Mouse (Mus musculus): Measurements from ENCODE around the gene Slc22a19. TPM values are rescaled to one million over a fixed set of nuclear protein-coding genes. Genes with fewer than 3 reads are reported as not detected.
"Not testable (repeated sequence)": the region's sequence is repeated elsewhere in the genome, so short reads cannot be mapped to it uniquely, and the experiment has no call there.

Slc22a19 gene
- not detected for total RNA-seq (2018; cell fraction: chromatin; rRNA removed)
- total RNA-seq (2018; cell fraction: cytosol; rRNA removed): not detected
- not detected for total RNA-seq (2018; cell fraction: nucleus; rRNA removed)
- not detected in 3 replicates for polyA plus RNA-seq (2018)

DNA sequence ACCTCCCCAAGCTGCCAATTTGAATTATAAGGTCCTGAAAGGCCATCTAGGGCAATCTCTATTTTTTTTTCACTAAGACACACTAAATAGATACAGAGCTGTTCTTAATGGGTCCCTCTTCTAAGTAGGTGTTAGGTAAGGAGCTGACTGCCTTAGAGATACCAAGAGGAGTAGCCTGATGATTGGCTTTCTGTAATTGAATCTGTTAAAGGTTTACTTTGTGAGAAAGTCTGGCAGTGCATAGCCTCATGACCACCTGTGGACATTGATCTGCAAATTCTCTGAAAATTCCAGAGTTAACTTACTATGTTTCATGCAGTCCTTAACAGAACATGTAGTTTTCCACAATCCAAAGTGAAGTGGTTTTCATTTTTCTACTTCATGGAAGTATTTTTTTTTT, at the start of gene Slc22a19:
Slc22a19 (minus strand) TSS at position 163 of the 400 bp plus-strand sequence.
- H3K36me3 ChIP-seq (ENCODE audit: inconsistent target): no peaks in the 10 kb centered on the region
- H3K4me3 ChIP-seq (ENCODE audit: inconsistent target): no peak within 1 kb of the TSS
- no peak within 1 kb of the TSS for H3K27ac ChIP-seq
- no peaks in the 10 kb centered on the region for H3K79me2 ChIP-seq (ENCODE audit: inconsistent target)

DNA sequence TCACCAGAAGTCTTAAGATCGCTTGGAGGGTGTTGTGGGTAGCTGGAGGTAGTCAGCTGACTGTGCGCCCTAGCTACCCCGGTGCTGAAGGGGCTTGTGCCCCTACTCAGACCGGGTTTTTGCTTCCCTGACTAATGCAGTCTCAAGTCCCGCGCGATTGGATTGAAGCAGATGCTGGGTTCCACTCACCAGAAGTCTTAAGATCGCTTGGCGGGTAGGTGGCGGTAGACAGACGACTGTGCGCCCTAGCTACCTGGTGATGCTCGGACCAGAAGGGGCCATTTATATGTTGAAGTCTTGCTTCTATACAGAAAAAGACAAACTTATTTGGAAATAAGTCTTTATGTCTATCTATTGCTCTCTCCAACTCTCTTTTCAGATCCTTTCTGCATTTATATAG, 42.3 kb upstream of the Slc22a19 start:
- not testable (repeated sequence) for H3K4me3 ChIP-seq (ENCODE audit: inconsistent target); H3K79me2 ChIP-seq (ENCODE audit: inconsistent target); H3K36me3 ChIP-seq (ENCODE audit: inconsistent target); H3K27ac ChIP-seq
- 71% methylated on average over 12 of the region's 13 CpGs for WGBS (ENCODE audit: missing documents)

DNA sequence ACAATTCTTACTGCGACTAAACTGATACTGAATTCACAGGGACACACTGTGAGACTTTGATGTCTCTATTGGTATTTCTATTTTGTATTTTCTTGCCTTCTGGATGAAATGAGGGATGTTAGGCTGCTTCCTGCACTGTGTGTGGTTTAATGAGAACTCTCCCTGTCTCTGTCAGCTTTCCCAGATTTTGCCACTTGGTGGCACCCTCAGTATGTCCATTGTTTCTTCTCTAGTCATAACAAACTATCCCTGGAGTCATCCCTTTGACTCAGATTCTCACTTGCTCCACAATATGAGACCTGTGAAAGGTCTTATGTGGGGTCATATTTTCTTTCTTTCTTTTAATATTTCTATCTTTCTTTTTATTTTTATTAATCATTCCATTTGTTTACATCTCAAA, 18.4 kb upstream of the Slc22a19 start:
- no peaks in the 10 kb centered on the region for H3K79me2 ChIP-seq (ENCODE audit: inconsistent target)
- no peak overlapping the region for H3K4me3 ChIP-seq (ENCODE audit: inconsistent target)
- whole genome bisulfite sequencing (ENCODE audit: missing documents): 25% methylated on average over 1 of the region's 1 CpGs
- no peak overlapping the region for H3K27ac ChIP-seq
- no peaks in the 10 kb centered on the region for H3K36me3 ChIP-seq (ENCODE audit: inconsistent target)

DNA sequence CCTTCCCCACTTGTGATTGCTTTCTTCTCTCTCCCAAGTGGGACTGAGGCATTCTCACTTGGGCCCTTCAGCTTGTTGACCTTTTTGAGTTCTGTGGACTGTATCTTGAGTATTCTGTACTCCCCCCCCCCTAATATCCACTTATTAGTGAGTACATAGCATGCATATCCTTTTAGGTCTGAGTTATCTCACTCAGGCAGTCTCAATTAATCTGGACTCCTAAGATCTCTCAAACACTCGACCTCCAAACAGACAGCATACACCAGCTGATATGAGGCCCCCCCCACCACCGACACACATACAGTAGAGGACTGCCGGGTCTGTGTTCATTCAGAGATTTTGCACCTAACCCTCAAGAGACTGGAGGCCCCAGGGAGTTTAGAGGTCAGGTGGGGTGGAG, 18.0 kb downstream of the Slc22a19 start:
- H3K79me2 ChIP-seq (ENCODE audit: inconsistent target); H3K4me3 ChIP-seq (ENCODE audit: inconsistent target); H3K36me3 ChIP-seq (ENCODE audit: inconsistent target); H3K27ac ChIP-seq: not testable (repeated sequence)
- 78% methylated on average over 3 of the region's 3 CpGs for WGBS (ENCODE audit: missing documents)

DNA sequence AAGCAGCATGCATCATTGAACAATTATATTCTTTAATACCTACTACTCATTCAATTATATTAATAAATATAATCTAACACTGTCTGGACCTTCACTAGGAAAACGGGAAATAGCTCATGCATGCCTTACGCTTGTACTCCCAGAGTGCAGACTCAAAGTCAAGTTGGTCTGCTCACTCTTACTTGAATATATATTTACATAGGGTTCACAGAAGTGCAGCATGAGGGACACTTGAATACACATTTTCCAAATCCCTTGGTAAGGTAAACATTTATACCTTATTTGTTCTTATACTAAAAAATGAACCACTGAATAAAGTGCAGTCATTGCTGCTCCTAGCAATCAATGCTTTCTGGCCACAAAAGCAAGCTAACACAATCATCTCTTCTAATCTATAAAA, 19.9 kb downstream of the Slc22a19 start:
- 89% methylated on average over 2 of the region's 2 CpGs for WGBS (ENCODE audit: missing documents)
- Histone ChIP-seq H3K36me3 (ENCODE audit: inconsistent target) (no peaks in the 10 kb centered on the region), H3K79me2 (ENCODE audit: inconsistent target) (no peaks in the 10 kb centered on the region)

DNA sequence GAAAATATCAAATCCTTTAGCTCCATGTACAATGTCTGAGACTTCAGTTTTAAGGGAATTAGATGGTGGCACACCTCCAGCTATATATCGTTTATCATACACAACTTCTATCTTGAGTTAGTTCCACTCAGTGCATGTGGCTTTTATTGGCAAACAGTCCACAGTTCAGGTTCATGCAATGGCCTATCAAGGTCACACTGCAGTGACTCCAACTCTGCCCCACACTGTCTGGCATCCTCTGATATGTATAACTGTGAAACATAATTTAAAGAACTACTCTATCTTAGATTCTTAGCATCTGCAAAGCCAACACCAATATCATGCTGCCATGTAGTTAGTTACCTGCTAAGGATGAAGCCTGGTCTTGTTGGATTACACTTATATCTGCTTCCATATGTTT, 23.1 kb downstream of the Slc22a19 start:
- H3K4me3 ChIP-seq (ENCODE audit: inconsistent target): no peak overlapping the region
- no peak overlapping the region for H3K27ac ChIP-seq
- WGBS (ENCODE audit: missing documents): 88% methylated on average over 1 of the region's 1 CpGs
- H3K79me2 ChIP-seq (ENCODE audit: inconsistent target): no peaks in the 10 kb centered on the region
- H3K36me3 ChIP-seq (ENCODE audit: inconsistent target): no peaks in the 10 kb centered on the region

More for the DNA sequence above, 19.9 kb downstream of the Slc22a19 start:
- Histone ChIP-seq H3K4me3 (ENCODE audit: inconsistent target) (no peak overlapping the region), H3K27ac (no peak overlapping the region)

DNA sequence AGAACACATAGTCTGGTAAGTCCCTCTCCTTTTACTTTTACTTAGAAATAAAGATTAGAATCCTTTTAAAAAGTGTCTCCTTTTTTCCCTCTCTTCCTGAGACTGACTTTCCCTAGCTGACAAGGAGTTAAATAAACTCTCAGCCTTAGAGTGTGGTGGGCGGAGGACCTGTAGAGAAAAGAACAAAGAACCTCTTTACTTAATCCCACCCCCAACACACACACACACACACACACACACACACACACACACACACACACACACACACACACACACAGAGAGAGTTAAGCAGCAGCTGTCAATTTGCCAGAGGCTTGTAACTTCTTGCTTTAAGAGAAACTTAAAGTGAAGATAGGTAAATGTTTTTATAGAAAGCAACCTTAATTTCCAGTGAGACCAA, 39.1 kb downstream of the Slc22a19 start:
- no peaks in the 10 kb centered on the region for H3K36me3 ChIP-seq (ENCODE audit: inconsistent target)
- no peaks in the 10 kb centered on the region for H3K79me2 ChIP-seq (ENCODE audit: inconsistent target)
- H3K4me3 ChIP-seq (ENCODE audit: inconsistent target): no peak overlapping the region
- H3K27ac ChIP-seq: no peak overlapping the region
- WGBS (ENCODE audit: missing documents): 40% methylated on average over 1 of the region's 1 CpGs

DNA sequence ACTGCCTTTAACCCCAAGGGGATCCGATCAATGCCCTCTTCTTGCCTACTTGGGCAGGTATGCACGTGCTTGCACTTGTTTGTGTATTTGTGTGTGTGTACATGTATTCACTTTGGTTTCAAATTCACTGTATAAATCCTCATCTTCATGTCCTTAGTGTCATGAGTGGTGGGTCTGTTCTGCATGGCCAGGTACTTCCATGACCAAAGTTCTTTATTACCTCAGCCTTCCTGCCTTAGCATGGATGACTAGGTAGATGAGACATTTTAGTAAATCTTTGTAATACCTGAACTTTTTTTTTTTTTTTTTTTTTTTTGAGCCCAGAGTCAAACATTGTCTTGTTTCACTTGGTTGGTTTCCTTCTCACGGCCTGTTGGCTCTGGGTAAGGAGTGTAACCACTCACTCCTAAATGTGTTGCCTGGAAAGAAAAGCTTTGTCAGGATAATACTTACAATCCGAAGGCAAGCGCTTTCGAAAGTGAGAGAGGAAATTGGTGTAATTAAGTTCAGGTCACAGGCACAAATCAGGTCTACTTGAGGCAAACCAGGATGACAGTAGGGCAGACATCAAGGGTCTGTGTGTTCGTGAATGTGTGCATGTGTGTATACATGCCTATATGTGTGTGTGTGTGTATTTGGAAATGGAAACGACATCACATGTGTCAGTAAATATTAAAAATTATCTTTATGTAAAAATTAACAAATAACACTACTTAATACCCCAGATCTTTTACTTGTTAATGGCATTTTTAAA, 62.0 kb downstream of the Slc22a19 start:
- no peak overlapping the region for H3K27ac ChIP-seq
- 90% methylated on average over 8 of the region's 8 CpGs for WGBS (ENCODE audit: missing documents)
- no peak overlapping the region for H3K4me3 ChIP-seq (ENCODE audit: inconsistent target)
- H3K36me3 ChIP-seq (ENCODE audit: inconsistent target): no peaks in the 10 kb centered on the region
- H3K79me2 ChIP-seq (ENCODE audit: inconsistent target): no peaks in the 10 kb centered on the region

DNA sequence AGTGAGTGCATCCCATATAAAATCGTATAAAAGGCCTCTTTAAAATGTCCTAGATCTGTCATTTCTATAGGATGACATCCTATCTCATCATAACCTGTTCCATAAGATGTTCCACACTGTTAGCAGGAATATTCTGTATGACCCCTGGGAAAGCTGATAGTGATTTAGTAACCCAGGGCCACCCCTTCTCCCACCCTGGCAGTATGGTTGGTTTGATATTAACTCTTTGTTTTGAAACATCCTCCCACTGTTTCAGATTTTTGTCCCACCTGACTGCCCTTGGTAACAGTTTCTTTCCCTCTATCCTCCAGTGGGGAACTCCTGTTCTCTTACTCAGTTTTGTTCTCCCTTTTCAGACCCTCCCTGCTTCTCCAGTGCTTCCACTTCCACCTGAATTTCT, 77.3 kb downstream of the Slc22a19 start:
- 90% methylated on average over 1 of the region's 1 CpGs for WGBS (ENCODE audit: missing documents)
- Histone ChIP-seq H3K4me3 (ENCODE audit: inconsistent target) (no peak overlapping the region), H3K36me3 (ENCODE audit: inconsistent target) (no peaks in the 10 kb centered on the region), H3K27ac (no peak overlapping the region), H3K79me2 (ENCODE audit: inconsistent target) (no peaks in the 10 kb centered on the region)

DNA sequence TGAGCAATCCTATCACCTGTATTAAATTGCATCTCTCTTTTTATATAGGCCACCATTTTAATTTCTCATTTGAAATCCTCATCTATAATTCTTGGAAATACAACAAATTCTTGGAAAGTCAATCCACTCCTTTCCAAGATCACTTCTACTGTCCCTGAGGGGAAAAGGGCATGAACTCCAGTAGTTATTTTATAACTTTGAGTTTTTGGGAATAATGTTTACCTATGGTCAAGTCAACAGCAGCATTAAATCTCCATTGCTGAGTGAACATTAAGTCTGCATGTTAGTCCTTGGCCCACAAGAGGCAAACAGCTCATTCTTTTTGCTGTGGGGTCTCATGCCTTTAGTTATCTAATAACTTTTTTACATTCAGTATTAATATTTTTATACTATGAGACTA, 78.1 kb downstream of the Slc22a19 start:
- H3K36me3 ChIP-seq (ENCODE audit: inconsistent target): no peaks in the 10 kb centered on the region
- H3K4me3 ChIP-seq (ENCODE audit: inconsistent target): no peak overlapping the region
- no peak overlapping the region for H3K27ac ChIP-seq
- H3K79me2 ChIP-seq (ENCODE audit: inconsistent target): no peaks in the 10 kb centered on the region

Other genes starting within 250 kb of the Slc22a19 start
- 188 to 302 TPM (median 240 TPM) in 3 replicates for gene Rtn3, start 228.0 kb downstream of the Slc22a19 start, polyA plus RNA-seq (2018)
- gene Atl3, start 217.3 kb downstream of the Slc22a19 start, polyA plus RNA-seq (2018): 30.6 to 48.9 TPM (median 46.4 TPM) in 3 replicates
- gene Pla2g16, start 153.9 kb downstream of the Slc22a19 start, polyA plus RNA-seq (2018): 3.0 to 6.9 TPM (median 4.9 TPM) in 3 replicates
- not detected in 3 replicates for gene Lgals12, start 104.1 kb downstream of the Slc22a19 start, polyA plus RNA-seq (2018)
- gene Hrasls5, start 98.8 kb downstream of the Slc22a19 start, polyA plus RNA-seq (2018): not detected in 3 replicates
- gene Slc22a26, start 91.4 kb upstream of the Slc22a19 start, polyA plus RNA-seq (2018): not detected in 3 replicates

All from macrophage (primary cell).